Mouse (Mus musculus) megakaryocyte-erythroid progenitor cell, adult 5-6 weeks (primary cell): Measurements from ENCODE around the gene Prrxl1. TPM values are rescaled to one million over a fixed set of nuclear protein-coding genes. Genes with fewer than 3 reads are reported as not detected.

Source experiments
- ATAC-seq: replicated peaks from 2 replicates; pipeline ENCODE4 v1.8.0; 2016; ENCODE audit warnings: mild to moderate bottlenecking, inconsistent platforms; ENCODE audit not compliant: severe bottlenecking, poor library complexity, low FRiP score, low TSS enrichment
- total RNA-seq, 2 experiments: library from RNA; stranded (forward) in 1 of 2; stranded (reverse) in 1 of 2; fragments of 200-1000, 215-1000 nt in 1 of 2; fragments of >200 nt in 1 of 2; fragmentation: Nextera tagmentation in 1 of 2; gene quantifications; 2 replicates each; pipeline ENCODE4 v1.2.3; 2014 to 2017

The Prrxl1 gene
- total RNA-seq (2014; fragmentation: Nextera tagmentation) (not detected in 2 replicates), total RNA-seq (2017) (not detected in 2 replicates)

DNA sequence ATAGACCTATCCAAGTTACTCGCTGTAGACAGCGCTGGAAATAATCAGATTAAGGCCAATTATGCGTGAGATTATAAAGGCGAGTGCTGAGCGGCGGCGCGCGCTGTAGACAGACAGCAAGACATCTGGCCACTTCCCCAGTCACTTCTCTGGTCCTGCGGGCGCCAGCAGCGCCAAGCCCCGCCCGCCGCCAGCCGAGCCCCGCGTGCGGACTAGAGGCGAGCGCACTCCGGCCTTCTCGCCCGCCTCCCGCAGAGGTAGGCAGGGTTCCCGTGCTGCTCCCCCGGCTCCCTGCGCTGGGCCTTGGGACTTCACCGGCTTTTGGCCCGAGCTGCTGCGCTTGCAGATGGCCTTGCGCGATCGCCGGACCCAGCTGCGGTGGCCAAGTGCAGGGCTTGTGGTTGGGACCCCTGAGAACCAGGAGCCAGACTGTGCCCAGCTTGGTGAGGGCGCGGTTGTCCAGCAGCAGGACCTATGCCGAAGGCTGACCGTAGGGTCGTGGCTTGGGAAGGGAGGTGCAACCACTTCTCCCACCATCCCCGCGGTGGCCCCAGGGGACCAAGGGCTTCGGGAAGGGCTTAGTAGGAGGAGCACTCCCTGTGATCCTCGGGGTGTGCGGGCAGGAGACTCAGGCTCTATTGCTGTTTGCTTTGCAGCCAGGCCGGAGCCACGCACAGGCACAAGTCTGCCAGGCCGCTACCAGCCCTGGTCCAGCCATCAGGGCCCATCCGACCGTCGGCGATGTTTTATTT is at the start of gene Prrxl1:
Gene Prrxl1, plus strand, starts transcription at position 118 of the 752 bp plus-strand sequence.
- no peak for ATAC-seq

DNA sequence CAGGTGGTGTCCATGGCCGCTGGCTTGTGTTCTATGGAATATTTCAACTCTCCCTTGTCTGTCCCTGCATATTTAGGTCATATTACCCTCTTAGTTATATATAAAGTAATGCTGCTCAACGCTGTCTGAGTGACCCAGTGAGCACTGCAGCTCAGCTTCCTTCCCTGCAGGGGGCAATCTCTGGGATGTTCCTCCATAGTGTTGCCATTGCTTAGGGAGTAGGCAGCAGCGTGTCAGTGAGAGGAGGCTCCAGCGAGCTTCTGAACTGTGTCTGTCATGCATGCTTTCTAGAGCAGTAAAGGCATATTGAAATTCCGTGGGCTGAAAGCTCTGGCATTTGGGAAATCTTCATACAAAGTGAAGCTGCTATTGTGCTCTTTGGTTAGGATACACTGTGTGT is 47.4 kb upstream of the Prrxl1 start:
- ATAC-seq, result no peak

DNA sequence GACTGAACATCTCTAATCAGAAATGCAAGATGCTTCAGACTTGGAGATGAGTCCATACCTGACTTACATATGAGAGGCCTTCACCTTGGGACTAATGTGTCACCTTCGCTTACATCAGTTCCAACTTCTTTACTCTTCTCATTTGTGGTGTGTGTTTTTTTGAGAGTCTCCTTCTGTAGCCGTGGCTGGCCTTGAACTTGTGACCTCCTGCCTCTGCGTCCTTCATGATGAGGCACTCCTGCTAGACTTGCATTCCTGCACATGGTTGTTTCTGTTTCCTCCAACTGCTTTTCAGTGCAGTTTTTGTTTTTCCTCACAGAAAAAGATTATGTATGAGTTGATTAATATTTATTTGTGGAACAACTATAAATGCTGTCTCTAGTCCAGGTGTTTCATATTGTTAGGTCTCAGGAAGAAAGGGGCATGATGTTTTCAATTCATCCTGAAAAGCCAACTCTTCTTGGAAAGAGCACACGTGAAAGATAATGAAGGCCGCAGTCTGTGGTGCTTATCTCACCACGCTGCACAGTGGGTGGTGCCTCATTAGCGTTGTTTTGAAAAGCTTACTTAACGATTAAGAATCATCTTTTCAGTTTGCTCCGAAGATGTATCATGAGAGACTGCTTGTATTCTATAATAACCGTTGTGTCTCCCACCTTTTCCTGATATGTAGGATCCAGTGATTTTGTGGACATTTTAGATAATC is 45.9 kb upstream of the Prrxl1 start:
- peak; percentile 65 for ATAC-seq

GRCm38 (mm10) chr14:32554860-32555526 is 44.2 kb upstream of the Prrxl1 start:
- ATAC-seq, result no peak

- no peak for ATAC-seq
Measured at GRCm38 (mm10) chr14:32561428-32561827, 37.8 kb upstream of the Prrxl1 start.

GRCm38 (mm10) chr14:32563661-32564060 is 35.5 kb upstream of the Prrxl1 start:
- no peak for ATAC-seq

- ATAC-seq, result no peak
Measured at GRCm38 (mm10) chr14:32572519-32572918, 26.7 kb upstream of the Prrxl1 start.

- no peak for ATAC-seq
Measured at GRCm38 (mm10) chr14:32578420-32578819, 20.8 kb upstream of the Prrxl1 start.

DNA sequence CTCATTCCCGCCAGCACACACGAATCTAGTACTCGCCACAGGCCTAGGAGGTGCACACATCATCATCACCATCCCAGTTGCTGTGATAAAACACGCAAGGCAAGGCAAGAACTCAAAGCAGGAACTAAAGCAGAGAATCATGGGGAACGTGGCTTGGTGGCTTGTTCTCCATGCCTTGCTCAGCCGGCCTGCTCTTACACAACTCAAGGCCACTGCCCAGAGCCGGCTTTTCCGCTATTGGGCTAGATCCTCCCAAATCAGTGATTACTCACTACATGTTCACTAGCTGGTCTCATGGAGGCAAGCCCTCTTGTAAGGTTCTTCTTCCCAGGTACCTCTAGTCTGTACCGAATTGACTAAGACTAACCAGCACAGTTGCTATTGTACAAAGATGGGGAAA is 15.5 kb upstream of the Prrxl1 start:
- no peak for ATAC-seq

GRCm38 (mm10) chr14:32587013-32587784 is 12.0 kb upstream of the Prrxl1 start:
- ATAC-seq, result peak; percentile 78

DNA sequence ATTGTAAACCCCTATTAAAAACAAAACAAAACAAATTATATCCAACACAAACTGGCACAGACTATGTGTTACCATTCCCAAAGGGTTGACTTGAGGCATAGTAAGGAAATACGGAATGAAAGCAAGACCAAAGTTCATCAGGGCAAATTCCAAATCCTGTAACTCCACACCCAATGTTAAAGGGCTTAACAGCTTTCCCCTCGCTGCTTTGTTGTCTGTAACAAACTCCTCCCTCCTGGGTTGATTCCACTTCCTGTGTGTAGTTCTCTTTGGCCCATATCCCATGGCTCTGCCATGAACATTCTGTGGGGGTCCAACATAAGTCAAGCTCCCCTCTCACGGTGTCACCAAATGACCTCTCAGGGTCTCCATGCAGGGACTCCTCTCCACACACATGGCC is 8.8 kb upstream of the Prrxl1 start:
- no peak for ATAC-seq

DNA sequence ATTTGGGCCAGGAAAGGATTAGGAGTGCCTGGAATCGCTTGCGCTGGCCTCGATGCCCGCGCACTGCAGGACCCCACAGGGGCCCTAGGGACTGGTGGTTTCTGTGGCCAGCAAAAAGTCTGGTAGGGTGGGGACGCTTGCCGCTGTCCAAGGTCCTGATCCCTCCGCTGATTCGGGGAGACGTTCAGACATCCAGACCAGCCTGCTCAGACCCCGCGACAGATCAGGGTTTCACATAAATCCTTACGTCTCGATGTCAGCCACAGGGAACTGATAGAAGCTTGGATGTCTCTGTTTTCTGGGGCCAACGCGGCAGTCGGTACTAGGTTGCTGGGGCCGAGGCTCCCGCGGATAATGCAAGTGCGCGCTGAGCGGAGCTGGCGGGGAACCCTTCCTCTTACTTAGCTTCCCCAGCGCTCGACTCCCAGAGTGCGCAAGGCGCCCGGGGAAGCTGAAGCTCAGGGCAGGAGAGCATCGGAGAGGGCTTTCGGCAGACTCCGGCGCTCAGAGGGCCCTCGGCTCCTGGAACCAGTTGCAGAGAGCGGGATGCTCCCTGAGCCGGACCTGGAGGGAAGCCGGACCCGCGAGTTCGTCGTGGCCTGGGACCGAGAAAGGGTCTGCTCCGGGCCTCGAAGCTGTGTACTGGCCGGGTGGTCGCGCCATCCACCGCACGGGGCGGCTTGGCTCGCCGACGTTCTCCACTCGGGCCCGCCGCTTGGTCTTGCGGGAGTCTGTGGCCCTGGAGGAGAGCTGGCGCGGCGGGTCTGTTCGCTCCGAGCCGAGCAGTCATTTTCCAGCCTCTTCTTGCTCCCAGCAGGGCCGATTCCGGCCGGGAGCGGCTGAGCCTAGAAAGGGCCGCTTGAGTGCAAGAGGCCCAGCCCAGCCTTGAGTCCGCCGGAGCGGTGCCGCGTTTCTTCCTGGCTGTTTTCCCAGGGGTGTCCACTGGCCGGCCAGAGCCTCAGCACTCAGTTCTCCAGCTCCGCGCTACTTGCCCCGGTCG is 1.7 kb upstream of the Prrxl1 start:
- ATAC-seq, result peak; percentile 92

GRCm38 (mm10) chr14:32598437-32599219 is 579 bp upstream of the Prrxl1 start:
- no peak for ATAC-seq

DNA sequence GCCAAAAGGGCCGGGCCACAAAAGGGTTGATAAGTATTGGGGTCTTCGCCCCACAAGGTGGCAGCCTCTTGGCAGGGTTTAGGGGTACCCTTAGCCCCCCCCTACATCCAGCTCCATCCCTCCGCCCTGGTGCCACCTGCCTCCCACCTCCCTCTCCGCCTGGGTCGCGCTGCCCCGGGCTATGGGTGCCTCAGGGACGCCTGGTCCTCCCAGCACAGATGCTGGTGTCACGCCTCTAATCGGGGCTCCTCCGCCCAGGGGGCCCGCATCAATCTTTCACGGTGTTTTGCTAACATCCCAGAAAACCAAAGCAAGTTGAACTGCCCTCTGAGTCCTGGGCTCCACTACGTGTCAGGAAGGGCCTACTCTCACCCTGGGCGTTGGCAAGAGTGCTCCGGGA is 903 bp downstream of the Prrxl1 start:
- no peak for ATAC-seq

- no peak for ATAC-seq
Measured at GRCm38 (mm10) chr14:32605508-32605907, 6.3 kb downstream of the Prrxl1 start.

GRCm38 (mm10) chr14:32606316-32606715 is 7.1 kb downstream of the Prrxl1 start:
- ATAC-seq, result no peak

DNA sequence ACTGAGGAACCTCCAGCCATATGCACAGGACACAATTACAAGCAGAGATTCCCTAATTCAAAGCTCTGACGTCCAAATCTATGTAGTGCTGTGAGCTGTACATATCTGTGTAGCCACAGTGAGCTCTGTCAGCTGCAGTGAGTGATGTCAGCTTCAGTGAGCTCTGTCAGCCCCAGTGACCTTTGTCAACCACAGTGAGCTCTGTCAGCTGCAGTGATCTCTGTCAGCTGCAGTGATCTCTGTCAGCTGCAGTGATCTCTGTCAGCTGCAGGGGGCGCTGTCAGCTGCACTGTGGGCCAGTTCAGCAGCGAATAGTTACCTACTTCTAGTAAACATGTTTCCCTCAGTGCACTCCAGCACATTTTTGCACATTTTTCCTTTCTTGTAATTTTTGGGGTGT is 10.2 kb downstream of the Prrxl1 start:
- ATAC-seq, result peak; percentile 57; the same call in 1 of the 2 replicates

DNA sequence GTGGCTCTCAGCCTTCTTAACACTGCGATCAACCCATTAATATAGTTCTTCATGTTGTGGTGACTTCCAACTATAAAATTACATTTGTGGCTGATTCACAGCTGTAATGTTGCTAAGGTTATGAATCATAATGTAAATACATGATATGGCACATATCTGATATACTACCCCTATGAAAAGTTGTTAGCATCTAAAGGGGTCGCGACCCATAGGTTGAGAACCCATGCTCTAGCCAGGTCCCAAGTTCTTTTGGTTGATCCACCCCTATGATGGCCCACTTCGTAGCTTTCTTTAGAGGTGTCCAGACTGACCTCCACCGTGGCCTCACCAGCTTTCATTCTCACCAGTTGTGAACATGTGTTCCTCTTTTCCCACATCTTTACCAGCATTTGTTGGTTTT is 18.0 kb downstream of the Prrxl1 start:
- no peak for ATAC-seq
